Mouse (Mus musculus): ENCODE results near the gene Otud5. TPM values are rescaled to one million over a fixed set of nuclear protein-coding genes. Genes with fewer than 3 reads are reported as not detected.
"Not testable (repeated sequence)": the region's sequence is repeated elsewhere in the genome, so short reads cannot be mapped to it uniquely, and the experiment has no call there.

Otud5 gene
- polyA plus RNA-seq, 1 experiment from 2014 or later, result 43.4 TPM

DNA sequence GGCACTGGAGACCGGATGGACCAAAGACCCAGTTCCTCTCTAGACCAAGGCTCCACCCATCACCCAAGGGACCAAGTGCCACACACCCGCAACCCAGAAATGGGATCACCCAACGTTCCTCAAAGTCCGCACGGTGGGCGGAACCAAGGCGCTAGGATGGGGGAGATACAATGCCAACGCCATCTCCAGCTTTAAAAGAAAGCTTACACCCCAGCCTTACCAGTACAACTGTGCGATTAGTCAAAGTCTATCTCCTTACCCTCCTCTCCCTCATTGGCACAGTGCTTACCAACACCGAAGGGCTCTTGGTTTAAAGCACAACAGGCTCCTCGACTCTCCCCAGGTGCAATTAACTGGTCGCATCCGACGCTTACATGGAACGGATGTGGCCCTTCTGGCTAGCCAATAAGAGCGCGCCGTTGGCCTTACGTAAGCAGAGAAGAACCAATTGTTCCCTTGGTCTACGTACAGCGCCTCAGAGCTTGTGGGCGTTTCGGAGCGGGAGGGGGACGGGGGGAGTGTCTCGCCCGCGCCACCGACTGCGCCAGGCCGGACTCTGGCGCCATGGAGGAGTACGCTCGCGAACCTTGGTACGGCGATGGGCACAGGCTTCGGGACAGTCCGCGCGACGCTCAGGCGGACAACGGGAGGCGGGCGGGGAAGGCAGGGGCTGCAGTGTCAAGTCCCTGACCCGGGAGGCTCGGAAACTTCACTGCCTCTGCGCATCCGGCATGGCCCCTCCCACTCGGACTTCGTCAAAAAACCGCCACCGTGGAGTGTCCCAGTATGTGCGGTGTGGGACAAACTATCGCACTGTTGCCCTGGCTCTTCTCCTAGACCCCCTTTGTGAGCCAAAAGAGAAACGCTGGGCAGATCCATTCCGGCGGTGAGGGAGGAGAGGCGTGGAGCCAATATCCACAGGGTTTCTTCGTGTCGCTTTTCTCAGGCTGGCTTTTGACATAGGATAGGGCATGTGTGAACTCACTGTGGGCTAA lies 58.0 kb downstream of the Otud5 start, which contains the start of the genes Pqbp1 and Timm17b:
Gene Pqbp1, minus strand, starts transcription at position 390 of the 995 bp plus-strand sequence.
Gene Timm17b, plus strand, starts transcription at position 478 of the 995 bp plus-strand sequence.
- Histone ChIP-seq H3K27me3 (replicated peaks; ENCODE audit: low read depth, poor library complexity, severe bottlenecking) (no peaks in the 10 kb centered on the region), H3K4me1 (0 out of 2 replicates have a peak, but pooled peaks cover 6% of the 10 kb centered on the region), H3K36me3 (replicated peaks) (peaks cover 32% of the 10 kb centered on the region), H3K27ac (replicated peaks) (peak within 1 kb of the TSS; percentile 86), H3K4me3 (peak within 1 kb of the TSS; percentile 68), H3K9me3 (no peaks in the 10 kb centered on the region)
- 15% methylated on average over 62 of the region's 62 CpGs for WGBS
- DNase-seq (ENCODE audit: low spot score), result peak; percentile 87

DNA sequence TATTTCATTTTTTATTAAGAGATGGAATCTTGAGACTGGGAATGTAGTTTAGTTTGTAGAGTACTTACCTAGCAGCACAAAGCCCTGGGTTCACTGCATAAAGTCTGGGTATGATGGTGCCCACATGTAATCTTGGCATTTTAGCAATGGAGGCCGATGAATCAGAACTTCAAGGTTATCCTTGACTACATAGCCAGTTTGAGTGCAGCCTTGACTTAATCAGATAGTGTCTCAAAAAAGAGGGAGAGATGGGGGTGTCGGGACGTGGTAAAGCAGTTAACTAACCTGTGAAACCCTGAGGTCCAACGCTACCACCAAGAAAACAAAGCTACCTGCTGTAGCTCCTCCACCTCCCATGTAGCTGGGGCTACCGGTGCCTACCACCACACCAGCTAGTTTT lies 63.3 kb downstream of the Otud5 start:
- peaks cover 35% of the 10 kb centered on the region for H3K36me3 ChIP-seq (replicated peaks)
- 94% methylated on average over 5 of the region's 5 CpGs for WGBS
- H3K9me3 ChIP-seq, result peaks cover 6% of the 10 kb centered on the region; the same call in 1 of the 2 replicates
- no peaks in the 10 kb centered on the region for H3K4me1 ChIP-seq
- no peak overlapping the region for H3K4me3 ChIP-seq
- no peaks in the 10 kb centered on the region for H3K27me3 ChIP-seq (replicated peaks; ENCODE audit: low read depth, poor library complexity, severe bottlenecking)
- DNase-seq (ENCODE audit: low spot score), result no peak
- no peak overlapping the region for H3K27ac ChIP-seq (replicated peaks)

DNA sequence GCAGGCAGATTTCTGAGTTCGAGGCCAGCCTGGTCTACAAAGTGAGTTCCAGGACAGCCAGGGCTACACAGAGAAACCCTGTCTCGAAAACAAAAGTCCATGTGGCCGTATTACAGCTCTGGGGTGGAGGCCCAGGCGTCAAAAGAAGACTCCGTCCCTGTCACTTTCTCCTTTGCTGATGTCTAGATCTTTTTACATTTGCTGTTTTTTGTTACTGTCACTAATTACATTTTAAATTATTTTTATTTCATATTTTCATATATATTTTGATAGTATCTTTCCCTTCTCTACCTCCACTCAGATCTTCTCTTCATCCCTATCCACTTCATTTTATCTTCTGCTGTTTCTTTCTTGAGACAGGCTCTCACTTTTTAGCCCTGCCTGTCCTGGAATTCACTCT lies 66.6 kb downstream of the Otud5 start, which contains the start of gene Gm10491:
Gene Gm10491, minus strand, starts transcription at position 101 of the 400 bp plus-strand sequence.
- Histone ChIP-seq H3K4me3 (no peak within 1 kb of the TSS), H3K36me3 (replicated peaks) (peaks cover 35% of the 10 kb centered on the region), H3K27ac (replicated peaks) (no peak within 1 kb of the TSS), H3K27me3 (replicated peaks; ENCODE audit: low read depth, poor library complexity, severe bottlenecking) (no peaks in the 10 kb centered on the region), H3K4me1 (no peaks in the 10 kb centered on the region), H3K9me3 (peaks cover 6% of the 10 kb centered on the region; the same call in 1 of the 2 replicates)
- 91% methylated on average over 5 of the region's 5 CpGs for WGBS
- no peak for DNase-seq (ENCODE audit: low spot score)

DNA sequence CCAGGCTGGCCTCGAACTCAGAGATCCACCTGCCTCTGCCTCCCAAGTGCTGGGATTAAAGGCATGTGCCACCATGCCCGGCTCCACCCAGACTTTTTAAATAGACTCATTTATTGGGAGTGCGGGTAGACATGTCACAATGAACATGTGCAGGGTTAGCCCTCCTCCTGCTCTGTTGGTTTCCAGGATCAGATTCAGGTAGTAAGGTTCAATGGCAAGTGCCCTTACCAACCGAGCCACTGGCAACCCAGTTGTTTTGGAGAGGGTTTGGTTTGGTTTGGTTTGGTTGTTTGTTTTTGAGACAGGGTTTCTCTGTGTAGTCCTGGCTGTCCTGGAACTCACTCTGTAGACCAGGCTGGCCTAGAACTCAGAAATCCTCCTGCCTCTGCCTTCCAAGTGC lies 68.1 kb downstream of the Otud5 start, which contains the start of gene Gm10490:
Gene Gm10490, plus strand, starts transcription at position 301 of the 400 bp plus-strand sequence.
- H3K27ac ChIP-seq (replicated peaks); H3K4me3 ChIP-seq; H3K27me3 ChIP-seq (replicated peaks; ENCODE audit: low read depth, poor library complexity, severe bottlenecking); DNase-seq (ENCODE audit: low spot score); H3K4me1 ChIP-seq; H3K9me3 ChIP-seq: not testable (repeated sequence)
- 89% methylated on average over 4 of the region's 4 CpGs for WGBS
- peaks cover 25% of the 10 kb centered on the region for H3K36me3 ChIP-seq (replicated peaks)

DNA sequence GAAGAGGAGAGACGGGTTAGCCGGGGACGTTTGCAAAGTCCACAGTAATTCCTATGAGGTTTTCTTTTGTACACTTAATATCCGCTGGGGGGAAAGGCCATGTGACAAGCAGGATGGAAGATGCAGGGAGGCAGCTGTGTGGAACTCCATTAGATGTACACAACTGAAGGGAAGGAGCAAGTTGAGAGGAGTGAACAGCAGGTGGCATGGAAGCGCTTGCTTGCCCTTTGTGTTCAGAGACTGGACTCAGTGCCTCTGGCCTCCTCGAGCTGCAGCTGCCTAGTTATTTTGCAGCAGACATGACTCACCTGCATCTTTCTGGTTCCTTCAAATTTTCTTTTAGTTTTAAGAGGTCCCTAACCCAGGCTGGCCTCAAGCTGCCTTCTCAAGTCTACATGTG lies 69.3 kb downstream of the Otud5 start:
- H3K4me3 ChIP-seq, result no peak overlapping the region
- no peaks in the 10 kb centered on the region for H3K4me1 ChIP-seq
- WGBS, result 62% methylated on average over 6 of the region's 6 CpGs
- H3K36me3 ChIP-seq (replicated peaks), result peaks cover 21% of the 10 kb centered on the region
- H3K27ac ChIP-seq (replicated peaks), result no peak overlapping the region
- DNase-seq (ENCODE audit: low spot score), result no peak
- H3K27me3 ChIP-seq (replicated peaks; ENCODE audit: low read depth, poor library complexity, severe bottlenecking), result no peaks in the 10 kb centered on the region
- H3K9me3 ChIP-seq, result peaks cover 6% of the 10 kb centered on the region; the same call in 1 of the 2 replicates

DNA sequence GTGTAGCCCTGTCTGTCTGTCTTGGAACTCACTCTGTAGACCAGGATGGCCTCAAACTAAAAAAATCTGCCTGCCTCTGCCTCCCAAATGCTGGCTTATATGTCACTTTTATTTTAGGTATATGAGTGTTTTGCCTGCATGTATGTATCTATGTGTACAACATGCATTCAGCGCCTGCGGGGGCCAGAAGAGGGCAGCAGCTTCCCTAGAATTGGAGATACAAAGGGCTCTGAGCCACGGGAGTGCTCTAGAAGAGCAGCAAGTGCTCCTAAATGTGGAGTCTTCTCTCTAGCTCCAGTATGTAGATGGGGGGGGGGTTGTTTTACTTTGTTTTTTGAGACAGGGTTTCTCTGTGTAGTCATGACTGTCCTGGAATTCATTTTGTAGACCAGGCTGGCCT lies 74.5 kb downstream of the Otud5 start:
- H3K27me3 ChIP-seq (replicated peaks; ENCODE audit: low read depth, poor library complexity, severe bottlenecking), result peaks cover 24% of the 10 kb centered on the region
- not testable (repeated sequence) for H3K27ac ChIP-seq (replicated peaks); H3K4me3 ChIP-seq; DNase-seq (ENCODE audit: low spot score); H3K4me1 ChIP-seq; H3K36me3 ChIP-seq (replicated peaks); H3K9me3 ChIP-seq
- whole genome bisulfite sequencing, result 20% methylated on average over 3 of the region's 3 CpGs

DNA sequence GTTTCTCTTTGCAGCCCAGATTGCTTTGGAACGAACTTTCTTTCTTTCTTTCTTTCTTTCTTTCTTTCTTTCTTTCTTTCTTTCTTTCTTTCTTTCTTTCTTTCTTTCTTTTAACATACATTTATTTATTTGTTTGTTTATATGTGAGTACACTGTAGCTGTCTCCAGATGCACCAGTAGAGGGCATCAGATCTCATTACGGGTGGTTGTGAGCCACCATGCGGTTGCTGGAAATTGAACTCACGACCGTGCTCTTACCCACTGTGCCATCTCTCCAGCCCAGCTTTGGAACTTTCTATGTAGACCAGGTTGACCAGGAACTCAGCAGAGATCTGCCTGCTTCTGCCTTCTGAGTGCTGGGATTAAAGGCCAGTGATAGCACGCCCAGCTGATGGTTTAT lies 76.8 kb downstream of the Otud5 start:
- H3K4me3 ChIP-seq; H3K36me3 ChIP-seq (replicated peaks); H3K27ac ChIP-seq (replicated peaks); H3K9me3 ChIP-seq; DNase-seq (ENCODE audit: low spot score): not testable (repeated sequence)
- peaks cover 47% of the 10 kb centered on the region for H3K27me3 ChIP-seq (replicated peaks; ENCODE audit: low read depth, poor library complexity, severe bottlenecking)
- H3K4me1 ChIP-seq, result peaks cover 15% of the 10 kb centered on the region
- 73% methylated on average over 6 of the region's 6 CpGs for WGBS

DNA sequence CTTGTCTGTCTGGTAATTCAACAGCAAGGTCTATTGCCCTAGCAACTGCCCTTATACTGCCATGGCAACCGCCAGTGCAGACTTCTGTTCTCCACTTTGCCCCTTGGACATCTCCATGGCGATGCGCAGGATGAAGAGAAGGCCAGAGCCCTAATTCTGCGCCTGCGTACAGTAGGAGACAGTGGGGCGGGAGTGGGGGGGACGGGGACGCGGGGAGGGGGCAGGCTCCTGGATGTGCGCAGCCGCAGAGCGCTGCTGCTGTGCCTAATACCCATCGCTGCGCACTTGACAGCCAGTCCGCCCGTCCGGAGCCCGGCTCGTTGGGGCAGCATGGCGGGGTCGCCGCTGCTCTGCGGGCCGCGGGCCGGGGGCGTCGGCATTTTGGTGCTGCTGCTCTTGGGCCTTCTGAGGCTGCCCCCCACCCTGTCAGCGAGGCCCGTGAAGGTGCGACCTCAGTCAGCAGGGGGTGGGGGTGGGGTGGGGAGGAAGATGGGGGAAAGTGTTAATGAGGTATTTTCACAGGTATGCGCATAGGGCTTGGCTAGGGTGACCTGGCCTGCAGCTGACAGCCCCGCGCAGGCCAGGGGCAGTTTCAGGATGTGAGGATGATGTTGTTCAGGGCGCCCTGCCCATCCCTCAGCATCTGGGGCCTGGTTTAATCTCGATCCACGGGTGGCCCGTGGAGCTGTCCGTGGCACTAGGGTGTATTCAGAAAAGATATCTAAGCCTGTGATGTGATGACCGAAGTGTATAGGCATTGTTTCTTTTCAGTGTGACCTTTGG lies 78.6 kb downstream of the Otud5 start, which contains the start of gene Pcsk1n:
Gene Pcsk1n, plus strand, starts transcription at position 222 of the 783 bp plus-strand sequence.
- WGBS, result 12% methylated on average over 40 of the region's 40 CpGs
- Histone ChIP-seq H3K36me3 (replicated peaks) (no peaks in the 10 kb centered on the region), H3K27me3 (replicated peaks; ENCODE audit: low read depth, poor library complexity, severe bottlenecking) (peaks cover 66% of the 10 kb centered on the region), H3K4me1 (peaks cover 16% of the 10 kb centered on the region), H3K27ac (replicated peaks) (0 out of 2 replicates have a peak within 1 kb of the TSS, but pooled peaks have one; percentile 19), H3K9me3 (peaks cover 9% of the 10 kb centered on the region; the same call in 1 of the 2 replicates), H3K4me3 (peak within 1 kb of the TSS; percentile 51)
- DNase-seq (ENCODE audit: low spot score), result peak; percentile 67

DNA sequence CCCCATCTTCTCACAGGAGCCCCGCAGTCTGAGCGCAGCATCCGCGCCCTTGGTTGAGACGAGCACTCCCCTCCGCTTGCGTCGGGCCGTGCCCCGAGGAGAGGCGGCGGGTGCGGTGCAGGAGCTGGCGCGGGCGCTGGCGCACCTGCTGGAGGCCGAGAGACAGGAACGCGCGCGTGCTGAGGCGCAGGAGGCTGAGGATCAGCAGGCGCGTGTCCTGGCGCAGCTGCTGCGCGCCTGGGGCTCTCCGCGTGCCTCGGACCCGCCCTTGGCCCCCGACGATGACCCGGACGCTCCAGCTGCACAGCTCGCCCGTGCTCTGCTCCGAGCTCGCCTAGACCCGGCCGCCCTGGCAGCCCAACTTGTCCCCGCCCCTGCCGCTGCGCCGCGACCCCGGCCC lies 80.9 kb downstream of the Otud5 start:
- peak overlapping the region; percentile 46 for H3K4me3 ChIP-seq
- peak; percentile 42 for DNase-seq (ENCODE audit: low spot score)
- H3K27ac ChIP-seq (replicated peaks), result no peak overlapping the region
- H3K4me1 ChIP-seq, result peaks cover 16% of the 10 kb centered on the region
- 15% methylated on average over 48 of the region's 48 CpGs for WGBS
- peaks cover 88% of the 10 kb centered on the region for H3K27me3 ChIP-seq (replicated peaks; ENCODE audit: low read depth, poor library complexity, severe bottlenecking)
- H3K9me3 ChIP-seq, result peaks cover 9% of the 10 kb centered on the region; the same call in 1 of the 2 replicates
- no peaks in the 10 kb centered on the region for H3K36me3 ChIP-seq (replicated peaks)

MicroRNA genes within 50 kb of the gene (microRNA counts, 519-probe panel; counts per million panel counts)
- microRNA mmu-miR-1198, result 3,732 counts per million, percentile 74 among the panel's probes with 10 or more counts

Small RNA genes within 50 kb of the gene (microRNA-seq; reads per million reads assigned to microRNA genes)
- gene Mir1198, result 16.2 reads per million, percentile 28 among the genes with 10 or more reads in this experiment

Other genes starting within 250 kb of the Otud5 start
- gene Ccdc22, start 235.8 kb upstream of the Otud5 start, polyA plus RNA-seq (2016; fragmentation: Nextera tagmentation; extraction: Ambion mirVana), result 36.0 and 36.6 TPM in 2 replicates
- 0.05 and 0.06 TPM in 2 replicates for gene Cacna1f, start 234.3 kb upstream of the Otud5 start, polyA plus RNA-seq (2016; fragmentation: Nextera tagmentation; extraction: Ambion mirVana)
- gene Syp, start 202.9 kb upstream of the Otud5 start, polyA plus RNA-seq (2016; fragmentation: Nextera tagmentation; extraction: Ambion mirVana), result 9.3 and 9.7 TPM in 2 replicates
- 4.1 and 4.2 TPM in 2 replicates for gene Prickle3, start 184.1 kb upstream of the Otud5 start, polyA plus RNA-seq (2016; fragmentation: Nextera tagmentation; extraction: Ambion mirVana)
- 49.7 TPM in 2 replicates for gene Plp2, start 170.0 kb upstream of the Otud5 start, polyA plus RNA-seq (2016; fragmentation: Nextera tagmentation; extraction: Ambion mirVana)
- 0.09 TPM in 1 of 2 replicates, not detected in the other for gene Magix, start 160.1 kb upstream of the Otud5 start, polyA plus RNA-seq (2016; fragmentation: Nextera tagmentation; extraction: Ambion mirVana)
- gene Gpkow, start 144.2 kb upstream of the Otud5 start, polyA plus RNA-seq (2016; fragmentation: Nextera tagmentation; extraction: Ambion mirVana), result 40.2 and 40.3 TPM in 2 replicates
- gene Wdr45, start 127.0 kb upstream of the Otud5 start, polyA plus RNA-seq (2016; fragmentation: Nextera tagmentation; extraction: Ambion mirVana), result 22.5 and 23.8 TPM in 2 replicates
- gene Gm45208, start 119.1 kb upstream of the Otud5 start, polyA plus RNA-seq (2016; fragmentation: Nextera tagmentation; extraction: Ambion mirVana), result 0.36 and 0.61 TPM in 2 replicates
- gene Praf2, start 112.9 kb upstream of the Otud5 start, polyA plus RNA-seq (2016; fragmentation: Nextera tagmentation; extraction: Ambion mirVana), result 73.0 and 73.6 TPM in 2 replicates
- gene Ccdc120, start 90.5 kb upstream of the Otud5 start, polyA plus RNA-seq (2016; fragmentation: Nextera tagmentation; extraction: Ambion mirVana), result 20.3 and 22.1 TPM in 2 replicates
- gene Tfe3, start 78.8 kb upstream of the Otud5 start, polyA plus RNA-seq (2016; fragmentation: Nextera tagmentation; extraction: Ambion mirVana), result 26.8 and 28.3 TPM in 2 replicates
- 42.5 and 45.3 TPM in 2 replicates for gene Gripap1, start 51.6 kb upstream of the Otud5 start, polyA plus RNA-seq (2016; fragmentation: Nextera tagmentation; extraction: Ambion mirVana)
- 1.4 and 2.2 TPM in 2 replicates for gene Kcnd1, start 19.1 kb upstream of the Otud5 start, polyA plus RNA-seq (2016; fragmentation: Nextera tagmentation; extraction: Ambion mirVana)
- 7.3 and 7.6 TPM in 2 replicates for gene Pim2, start 36.9 kb downstream of the Otud5 start, polyA plus RNA-seq (2016; fragmentation: Nextera tagmentation; extraction: Ambion mirVana)
- gene Slc35a2, start 42.7 kb downstream of the Otud5 start, polyA plus RNA-seq (2016; fragmentation: Nextera tagmentation; extraction: Ambion mirVana), result 23.4 and 25.7 TPM in 2 replicates
- 122 and 132 TPM in 2 replicates for gene Pqbp1, start 57.9 kb downstream of the Otud5 start, polyA plus RNA-seq (2016; fragmentation: Nextera tagmentation; extraction: Ambion mirVana)
- gene Timm17b, start 58.0 kb downstream of the Otud5 start, polyA plus RNA-seq (2016; fragmentation: Nextera tagmentation; extraction: Ambion mirVana), result 174 and 178 TPM in 2 replicates
- not detected in 2 replicates for gene Gm10491, start 66.5 kb downstream of the Otud5 start, polyA plus RNA-seq (2016; fragmentation: Nextera tagmentation; extraction: Ambion mirVana)
- gene Gm10490, start 68.2 kb downstream of the Otud5 start, polyA plus RNA-seq (2016; fragmentation: Nextera tagmentation; extraction: Ambion mirVana), result 0.51 TPM in 1 of 2 replicates, not detected in the other
- 3.0 and 4.5 TPM in 2 replicates for gene Pcsk1n, start 78.5 kb downstream of the Otud5 start, polyA plus RNA-seq (2016; fragmentation: Nextera tagmentation; extraction: Ambion mirVana)
- 0.28 TPM in 1 of 2 replicates, not detected in the other for gene Eras, start 87.2 kb downstream of the Otud5 start, polyA plus RNA-seq (2016; fragmentation: Nextera tagmentation; extraction: Ambion mirVana)
- gene Hdac6, start 106.5 kb downstream of the Otud5 start, polyA plus RNA-seq (2016; fragmentation: Nextera tagmentation; extraction: Ambion mirVana), result 55.7 and 58.4 TPM in 2 replicates
- gene Gata1, start 136.7 kb downstream of the Otud5 start, polyA plus RNA-seq (2016; fragmentation: Nextera tagmentation; extraction: Ambion mirVana), result 5.2 and 5.6 TPM in 2 replicates
- gene Glod5, start 177.1 kb downstream of the Otud5 start, polyA plus RNA-seq (2016; fragmentation: Nextera tagmentation; extraction: Ambion mirVana), result not detected in 2 replicates
- gene Suv39h1, start 233.4 kb downstream of the Otud5 start, polyA plus RNA-seq (2016; fragmentation: Nextera tagmentation; extraction: Ambion mirVana), result 97.6 and 102 TPM in 2 replicates
- gene Was, start 249.1 kb downstream of the Otud5 start, polyA plus RNA-seq (2016; fragmentation: Nextera tagmentation; extraction: Ambion mirVana), result 0.14 and 0.18 TPM in 2 replicates